Mouse (Mus musculus): ENCODE results near the gene Plekho1. TPM values are rescaled to one million over a fixed set of nuclear protein-coding genes. Genes with fewer than 3 reads are reported as not detected.

Gene Plekho1
- polyA plus RNA-seq, 1 experiment from 2014 or later = 40.5 TPM

GRCm38 (mm10) chr3:96000921-96001501, 5.2 kb upstream of the Plekho1 start:
- Histone ChIP-seq H3K27ac (replicated peaks; ENCODE audit: low read depth, low read length) (0 out of 2 replicates have a peak overlapping the region, but pooled peaks have one; percentile 41), H3K9ac (ENCODE audit: low read depth, low read length) (peak overlapping the region; percentile 14; the same call in 1 of the 2 replicates)

GRCm38 (mm10) chr3:96000080-96000632, 4.4 kb upstream of the Plekho1 start:
- Histone ChIP-seq H3K4me2 (ENCODE audit: low read depth, low read length) (no peak overlapping the region), H3K27me3 (replicated peaks; ENCODE audit: control insufficient read depth, insufficient read depth, low read length) (no peaks in the 10 kb centered on the region), H3K9me3 (ENCODE audit: control insufficient read depth, low read length) (no peaks in the 10 kb centered on the region), H3K4me3 (ENCODE audit: low read depth, low read length) (no peak overlapping the region), H3K4me1 (ENCODE audit: control insufficient read depth, insufficient read depth, low read length) (peaks cover 18% of the 10 kb centered on the region), H3K27ac (replicated peaks; ENCODE audit: low read depth, low read length) (no peak overlapping the region), H3K36me3 (ENCODE audit: control insufficient read depth, insufficient read depth, low read length) (no peaks in the 10 kb centered on the region; the same call in 1 of the 2 replicates), H3K9ac (ENCODE audit: low read depth, low read length) (no peak overlapping the region)
- DNase-seq (ENCODE audit: low spot score) = no peak
- no peak for ATAC-seq (ENCODE audit: low read depth)
- 84% methylated on average over 14 of the region's 14 CpGs for WGBS

More at GRCm38 (mm10) chr3:96000921-96001501, 5.2 kb upstream of the Plekho1 start:
- H3K36me3 ChIP-seq (ENCODE audit: control insufficient read depth, insufficient read depth, low read length) = no peaks in the 10 kb centered on the region; the same call in 1 of the 2 replicates
- no peaks in the 10 kb centered on the region for H3K27me3 ChIP-seq (replicated peaks; ENCODE audit: control insufficient read depth, insufficient read depth, low read length)
- H3K4me2 ChIP-seq (ENCODE audit: low read depth, low read length) = no peak overlapping the region
- WGBS = 57% methylated on average over 9 of the region's 9 CpGs
- DNase-seq (ENCODE audit: low spot score) (no peak), ATAC-seq (ENCODE audit: low read depth) (no peak)
- no peak overlapping the region for H3K4me3 ChIP-seq (ENCODE audit: low read depth, low read length)
- no peaks in the 10 kb centered on the region for H3K9me3 ChIP-seq (ENCODE audit: control insufficient read depth, low read length)
- peaks cover 18% of the 10 kb centered on the region for H3K4me1 ChIP-seq (ENCODE audit: control insufficient read depth, insufficient read depth, low read length)

- H3K27me3 ChIP-seq (replicated peaks; ENCODE audit: control insufficient read depth, insufficient read depth, low read length) = no peaks in the 10 kb centered on the region
- 88% methylated on average over 12 of the region's 12 CpGs for WGBS
- DNase-seq (ENCODE audit: low spot score) = no peak
- no peaks in the 10 kb centered on the region; the same call in 1 of the 2 replicates for H3K36me3 ChIP-seq (ENCODE audit: control insufficient read depth, insufficient read depth, low read length)
- no peak overlapping the region for H3K27ac ChIP-seq (replicated peaks; ENCODE audit: low read depth, low read length)
- no peak for ATAC-seq (ENCODE audit: low read depth)
- H3K4me3 ChIP-seq (ENCODE audit: low read depth, low read length) = no peak overlapping the region
- H3K9ac ChIP-seq (ENCODE audit: low read depth, low read length) = no peak overlapping the region
- no peak overlapping the region for H3K4me2 ChIP-seq (ENCODE audit: low read depth, low read length)
- peaks cover 18% of the 10 kb centered on the region for H3K4me1 ChIP-seq (ENCODE audit: control insufficient read depth, insufficient read depth, low read length)
- H3K9me3 ChIP-seq (ENCODE audit: control insufficient read depth, low read length) = no peaks in the 10 kb centered on the region
Observed at GRCm38 (mm10) chr3:95999308-96000079, 3.7 kb upstream of the Plekho1 start.

- peaks cover 29% of the 10 kb centered on the region for H3K4me1 ChIP-seq (ENCODE audit: control insufficient read depth, insufficient read depth, low read length)
- no peaks in the 10 kb centered on the region for H3K27me3 ChIP-seq (replicated peaks; ENCODE audit: control insufficient read depth, insufficient read depth, low read length)
- H3K9ac ChIP-seq (ENCODE audit: low read depth, low read length) = no peak overlapping the region
- DNase-seq (ENCODE audit: low spot score) (peak; percentile 76), ATAC-seq (ENCODE audit: low read depth) (no peak)
- peak overlapping the region; percentile 97 for H3K27ac ChIP-seq (replicated peaks; ENCODE audit: low read depth, low read length)
- H3K4me3 ChIP-seq (ENCODE audit: low read depth, low read length) = peak overlapping the region; percentile 78; the same call in 1 of the 2 replicates
- WGBS = 18% methylated on average over 9 of the region's 9 CpGs
- H3K9me3 ChIP-seq (ENCODE audit: control insufficient read depth, low read length) = no peaks in the 10 kb centered on the region
- peak overlapping the region; percentile 66 for H3K4me2 ChIP-seq (ENCODE audit: low read depth, low read length)
- H3K36me3 ChIP-seq (ENCODE audit: control insufficient read depth, insufficient read depth, low read length) = peaks cover 5% of the 10 kb centered on the region; the same call in 1 of the 2 replicates
Observed at GRCm38 (mm10) chr3:95997203-95997721, 1.5 kb upstream of the Plekho1 start.

- peaks cover 12% of the 10 kb centered on the region; the same call in 1 of the 2 replicates for H3K36me3 ChIP-seq (ENCODE audit: control insufficient read depth, insufficient read depth, low read length)
- ATAC-seq (ENCODE audit: low read depth) (no peak), DNase-seq (ENCODE audit: low spot score) (no peak)
- peak overlapping the region; percentile 93 for H3K9ac ChIP-seq (ENCODE audit: low read depth, low read length)
- H3K4me2 ChIP-seq (ENCODE audit: low read depth, low read length) = peak overlapping the region; percentile 66
- H3K27me3 ChIP-seq (replicated peaks; ENCODE audit: control insufficient read depth, insufficient read depth, low read length) = no peaks in the 10 kb centered on the region
- no peaks in the 10 kb centered on the region for H3K9me3 ChIP-seq (ENCODE audit: control insufficient read depth, low read length)
- peak overlapping the region; percentile 97 for H3K27ac ChIP-seq (replicated peaks; ENCODE audit: low read depth, low read length)
- H3K4me1 ChIP-seq (ENCODE audit: control insufficient read depth, insufficient read depth, low read length) = peaks cover 29% of the 10 kb centered on the region
- 9% methylated on average over 6 of the region's 6 CpGs for WGBS
- H3K4me3 ChIP-seq (ENCODE audit: low read depth, low read length) = peak overlapping the region; percentile 78
Observed at GRCm38 (mm10) chr3:95996451-95997073, 761 bp upstream of the Plekho1 start.

- under 1% methylated on average over 32 of the region's 51 CpGs for WGBS
- ATAC-seq (ENCODE audit: low read depth) (peak; percentile 74), DNase-seq (ENCODE audit: low spot score) (peak; percentile 53)
Observed at GRCm38 (mm10) chr3:95994975-95995801, 613 bp downstream of the Plekho1 start.

GRCm38 (mm10) chr3:95994381-95994846, 1.4 kb downstream of the Plekho1 start:
- peaks cover 34% of the 10 kb centered on the region for H3K36me3 ChIP-seq (ENCODE audit: control insufficient read depth, insufficient read depth, low read length)
- DNase-seq (ENCODE audit: low spot score) (no peak), ATAC-seq (ENCODE audit: low read depth) (no peak)
- no peaks in the 10 kb centered on the region for H3K27me3 ChIP-seq (replicated peaks; ENCODE audit: control insufficient read depth, insufficient read depth, low read length)
- H3K9me3 ChIP-seq (ENCODE audit: control insufficient read depth, low read length) = no peaks in the 10 kb centered on the region
- H3K9ac ChIP-seq (ENCODE audit: low read depth, low read length) = peak overlapping the region; percentile 93
- H3K27ac ChIP-seq (replicated peaks; ENCODE audit: low read depth, low read length) = peak overlapping the region; percentile 97
- H3K4me2 ChIP-seq (ENCODE audit: low read depth, low read length) = peak overlapping the region; percentile 66
- H3K4me3 ChIP-seq (ENCODE audit: low read depth, low read length) = peak overlapping the region; percentile 78
- H3K4me1 ChIP-seq (ENCODE audit: control insufficient read depth, insufficient read depth, low read length) = peaks cover 24% of the 10 kb centered on the region
- WGBS = 9% methylated on average over 6 of the region's 6 CpGs

More at GRCm38 (mm10) chr3:95994975-95995801, 613 bp downstream of the Plekho1 start:
- H3K36me3 ChIP-seq (ENCODE audit: control insufficient read depth, insufficient read depth, low read length) = peaks cover 26% of the 10 kb centered on the region
- H3K27ac ChIP-seq (replicated peaks; ENCODE audit: low read depth, low read length) = peak overlapping the region; percentile 97
- no peaks in the 10 kb centered on the region for H3K9me3 ChIP-seq (ENCODE audit: control insufficient read depth, low read length)
- no peaks in the 10 kb centered on the region for H3K27me3 ChIP-seq (replicated peaks; ENCODE audit: control insufficient read depth, insufficient read depth, low read length)
- peak overlapping the region; percentile 66 for H3K4me2 ChIP-seq (ENCODE audit: low read depth, low read length)
- H3K4me1 ChIP-seq (ENCODE audit: control insufficient read depth, insufficient read depth, low read length) = peaks cover 24% of the 10 kb centered on the region
- H3K4me3 ChIP-seq (ENCODE audit: low read depth, low read length) = peak overlapping the region; percentile 78
- peak overlapping the region; percentile 93 for H3K9ac ChIP-seq (ENCODE audit: low read depth, low read length)
